Mouse (Mus musculus): ENCODE measurements around the gene Hp. TPM values are rescaled to one million over a fixed set of nuclear protein-coding genes. Genes with fewer than 3 reads are reported as not detected.

The Hp gene
- polyA plus RNA-seq, 1 experiment from 2014 or later, result 6.0 TPM

DNA sequence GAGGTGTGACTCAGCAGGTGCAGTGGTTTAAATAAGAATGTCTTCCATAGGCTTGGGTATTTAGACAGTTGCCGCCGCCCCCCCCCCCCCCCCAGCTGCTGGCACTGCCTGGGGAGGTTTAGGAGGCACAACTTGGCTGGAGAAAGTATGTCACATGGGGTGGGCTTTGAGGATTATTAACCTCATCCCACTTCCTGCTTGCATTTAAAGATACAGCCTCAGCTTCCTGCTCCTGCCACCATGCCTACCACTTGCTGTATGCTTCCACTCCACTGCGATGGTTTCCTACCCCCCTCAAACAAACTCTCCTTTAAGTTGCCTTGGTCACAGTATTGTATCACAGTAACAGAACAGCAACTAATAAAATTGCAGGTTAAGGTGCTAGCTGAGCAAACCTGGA is 34.9 kb downstream of the Hp start:
- Histone ChIP-seq H3K9ac (no peak overlapping the region), H3K4me2 (no peak overlapping the region), H3K9me3 (replicated peaks) (no peaks in the 10 kb centered on the region), H3K27ac (no peak overlapping the region), H3K4me3 (replicated peaks) (no peak overlapping the region), H3K36me3 (peaks cover 33% of the 10 kb centered on the region), H3K4me1 (no peaks in the 10 kb centered on the region), H3K27me3 (no peaks in the 10 kb centered on the region)
- 22% methylated on average over 3 of the region's 3 CpGs for WGBS
- no peak for ATAC-seq (replicated peaks; ENCODE audit: low FRiP score)

GRCm38 (mm10) chr8:109542748-109543519 is 36.0 kb downstream of the Hp start:
- H3K27me3 ChIP-seq, result no peaks in the 10 kb centered on the region
- H3K9me3 ChIP-seq (replicated peaks), result no peaks in the 10 kb centered on the region
- no peak overlapping the region for H3K4me2 ChIP-seq
- no peak overlapping the region for H3K9ac ChIP-seq
- no peak overlapping the region for H3K4me3 ChIP-seq (replicated peaks)
- ATAC-seq (replicated peaks; ENCODE audit: low FRiP score), result no peak
- 77% methylated on average over 8 of the region's 8 CpGs for WGBS
- no peak overlapping the region for H3K27ac ChIP-seq
- H3K36me3 ChIP-seq, result peaks cover 22% of the 10 kb centered on the region
- no peaks in the 10 kb centered on the region for H3K4me1 ChIP-seq

DNA sequence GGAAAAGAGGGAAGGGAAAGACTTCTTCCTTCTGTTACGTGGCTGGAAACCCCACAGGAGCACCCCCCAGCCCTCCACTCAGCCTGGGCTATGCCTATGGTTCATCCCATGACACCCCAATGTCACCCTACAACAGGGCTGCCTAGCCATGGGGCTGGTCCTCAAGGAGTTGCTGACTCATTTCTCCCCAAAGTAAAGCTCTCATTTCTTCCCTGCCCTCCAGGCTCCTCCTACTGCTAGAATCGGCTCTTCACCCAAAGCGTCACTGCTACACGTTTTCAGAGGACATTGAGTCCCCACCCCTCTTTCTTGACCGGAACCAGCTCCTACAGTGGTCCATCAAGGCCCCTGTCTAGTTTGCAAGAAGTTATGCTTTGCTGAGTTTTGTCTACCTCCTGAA is 36.8 kb downstream of the Hp start:
- Histone ChIP-seq H3K27ac (no peak overlapping the region), H3K9me3 (replicated peaks) (no peaks in the 10 kb centered on the region), H3K4me2 (no peak overlapping the region), H3K4me1 (no peaks in the 10 kb centered on the region), H3K27me3 (no peaks in the 10 kb centered on the region), H3K9ac (no peak overlapping the region), H3K36me3 (peaks cover 14% of the 10 kb centered on the region), H3K4me3 (replicated peaks) (no peak overlapping the region)
- ATAC-seq (replicated peaks; ENCODE audit: low FRiP score), result no peak
- 72% methylated on average over 5 of the region's 5 CpGs for WGBS

DNA sequence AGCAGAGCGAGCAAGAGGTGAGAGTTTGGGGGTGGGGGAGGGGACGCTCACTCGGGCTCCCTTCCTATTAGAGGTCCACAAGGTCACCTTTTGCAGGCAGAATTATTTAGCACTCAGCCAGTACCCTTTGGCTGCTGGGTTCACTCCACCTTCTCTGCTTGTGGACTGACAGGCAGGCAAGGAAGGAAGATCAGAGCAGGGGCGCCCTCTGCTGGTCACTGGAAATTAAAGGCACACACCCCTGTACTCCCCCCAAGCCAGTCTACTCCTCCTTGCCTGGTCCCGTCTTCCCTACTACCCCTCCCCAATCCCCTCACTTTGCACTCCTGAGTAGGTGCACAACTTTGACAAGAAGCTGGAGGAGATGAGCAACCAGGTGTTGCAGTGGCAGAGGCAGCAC is 42.3 kb downstream of the Hp start:
- Histone ChIP-seq H3K4me2 (peak overlapping the region; percentile 45), H3K9ac (no peak overlapping the region), H3K9me3 (replicated peaks) (no peaks in the 10 kb centered on the region), H3K27ac (no peak overlapping the region), H3K4me1 (0 out of 2 replicates have a peak, but pooled peaks cover 3% of the 10 kb centered on the region), H3K27me3 (no peaks in the 10 kb centered on the region), H3K36me3 (no peaks in the 10 kb centered on the region), H3K4me3 (replicated peaks) (0 out of 2 replicates have a peak overlapping the region, but pooled peaks have one; percentile 17)
- 3% methylated on average over 5 of the region's 5 CpGs for WGBS
- peak; percentile 83 for ATAC-seq (replicated peaks; ENCODE audit: low FRiP score)

- Histone ChIP-seq H3K27ac (no peak overlapping the region), H3K9ac (no peak overlapping the region), H3K27me3 (no peaks in the 10 kb centered on the region), H3K4me3 (replicated peaks) (no peak overlapping the region), H3K4me1 (0 out of 2 replicates have a peak, but pooled peaks cover 3% of the 10 kb centered on the region), H3K36me3 (no peaks in the 10 kb centered on the region), H3K4me2 (no peak overlapping the region), H3K9me3 (replicated peaks) (no peaks in the 10 kb centered on the region)
- 88% methylated on average over 19 of the region's 19 CpGs for WGBS
- no peak for ATAC-seq (replicated peaks; ENCODE audit: low FRiP score)
Observed at GRCm38 (mm10) chr8:109535140-109535990, 43.6 kb downstream of the Hp start.

Other genes with a start within 250 kb of the Hp start
- gene Pmfbp1, start 85.1 kb downstream of the Hp start, polyA plus RNA-seq (2015; fragmentation: Nextera tagmentation; extraction: Ambion mirVana), result 0.08 and 0.10 TPM in 2 replicates
- 24.0 and 25.7 TPM in 2 replicates for gene Dhx38, start 13.3 kb downstream of the Hp start, polyA plus RNA-seq (2015; fragmentation: Nextera tagmentation; extraction: Ambion mirVana)
- gene Txnl4b, start 13.3 kb downstream of the Hp start, polyA plus RNA-seq (2015; fragmentation: Nextera tagmentation; extraction: Ambion mirVana), result 25.4 and 26.7 TPM in 2 replicates
- 42.0 and 50.2 TPM in 2 replicates for gene Dhodh, start 29.5 kb upstream of the Hp start, polyA plus RNA-seq (2015; fragmentation: Nextera tagmentation; extraction: Ambion mirVana)
- 0.09 and 0.14 TPM in 2 replicates for gene Pkd1l3, start 35.3 kb upstream of the Hp start, polyA plus RNA-seq (2015; fragmentation: Nextera tagmentation; extraction: Ambion mirVana)
- 136 and 141 TPM in 2 replicates for gene Ist1, start 114.1 kb upstream of the Hp start, polyA plus RNA-seq (2015; fragmentation: Nextera tagmentation; extraction: Ambion mirVana)
- gene Zfp821, start 126.4 kb upstream of the Hp start, polyA plus RNA-seq (2015; fragmentation: Nextera tagmentation; extraction: Ambion mirVana), result 28.1 and 31.6 TPM in 2 replicates
- 7.3 and 7.9 TPM in 2 replicates for gene Atxn1l, start 158.6 kb upstream of the Hp start, polyA plus RNA-seq (2015; fragmentation: Nextera tagmentation; extraction: Ambion mirVana)
- 45.4 TPM in 2 replicates for gene Ap1g1, start 199.4 kb upstream of the Hp start, polyA plus RNA-seq (2015; fragmentation: Nextera tagmentation; extraction: Ambion mirVana)